Mouse (Mus musculus) liver, embryonic 14.5 days (tissue): Measurements from ENCODE around the gene Tmem170. TPM values are rescaled to one million over a fixed set of nuclear protein-coding genes. Genes with fewer than 3 reads are reported as not detected.

ENCODE experiments used
- ATAC-seq: fragments of 200-750 bp; cut with Nextera tagmentation; 2 replicates; pipeline ENCODE4 v1.8.0; 2017; ENCODE audit warnings: moderate number of reproducible peaks, mild to moderate bottlenecking, moderate library complexity; ENCODE audit not compliant: insufficient read depth
- DNase-seq, 3 experiments: peaks; one replicate each; pipeline ENCODE4 v3.0.0-alpha.2; 2012 to 2013; ENCODE audit warnings: low read depth in 3 of 3, low spot score in 3 of 3
- H3K27ac ChIP-seq: fragments of 300-500 bp; sonication (generic); 2 replicates; pipeline ENCODE4 v1.5.1; 2014; ENCODE audit warnings: moderate library complexity, mild to moderate bottlenecking, control low read depth, inconsistent platforms
- H3K27me3 ChIP-seq: fragments of 300-500 bp; sonication (generic); 2 replicates; pipeline ENCODE4 v1.6.1; 2014; ENCODE audit warnings: mild to moderate bottlenecking, low read length, moderate library complexity; ENCODE audit not compliant: control insufficient read depth, insufficient read depth
- H3K36me3 ChIP-seq: fragments of 300-500 bp; sonication (generic); replicated peaks from 2 replicates; pipeline ENCODE4 v1.6.1; 2014; ENCODE audit warnings: low read depth; ENCODE audit not compliant: control insufficient read depth, insufficient read depth
- H3K4me1 ChIP-seq, 2 experiments: fragments of 200-500 bp in 1 of 2; fragments of 300-500 bp in 1 of 2; sonication (generic) in 1 of 2; replicated peaks; 2 replicates each; pipeline ENCODE4 v1.6.1; 2012 to 2014; ENCODE audit warnings: antibody characterized with exemption in 1 of 2, inconsistent platforms in 1 of 2, low read length in 1 of 2; ENCODE audit not compliant: control insufficient read depth in 2 of 2, insufficient read depth in 2 of 2
- H3K4me2 ChIP-seq: fragments of 300-500 bp; sonication (generic); 2 replicates; pipeline ENCODE4 v1.6.1; 2014; ENCODE audit warnings: low read depth, mild to moderate bottlenecking, control low read depth, moderate library complexity
- H3K4me3 ChIP-seq, 2 experiments: fragments of 200-500 bp in 1 of 2; fragments of 300-500 bp in 1 of 2; sonication (generic) in 1 of 2; 2 replicates each; pipeline ENCODE4 v1.5.1; 2012 to 2014; ENCODE audit warnings: low read depth in 2 of 2, low read length in 2 of 2, mild to moderate bottlenecking in 2 of 2, control low read depth in 1 of 2, inconsistent platforms in 1 of 2, moderate library complexity in 1 of 2; ENCODE audit not compliant: insufficient read depth in 1 of 2
- H3K9ac ChIP-seq: fragments of 300-500 bp; sonication (generic); replicated peaks from 2 replicates; pipeline ENCODE4 v1.6.1; 2014; ENCODE audit warnings: mild to moderate bottlenecking, control low read depth, moderate library complexity
- H3K9me3 ChIP-seq: fragments of 300-500 bp; sonication (generic); 2 replicates; pipeline ENCODE4 v1.6.1; 2016; ENCODE audit warnings: low read length, mixed read lengths; ENCODE audit not compliant: control insufficient read depth
- CTCF ChIP-seq: IDR thresholded peaks from 2 replicates; pipeline ENCODE4 v1.5.1; 2016; ENCODE audit warnings: antibody characterized with exemption, low read depth, control low read depth
- EP300 ChIP-seq: IDR thresholded peaks from 2 replicates; pipeline ENCODE4 v1.6.1; 2016; ENCODE audit warnings: antibody characterized with exemption, low read depth
- WGBS: fragments of 180-500 bp; shearing (Covaris S2); extraction: QIAGEN DNeasy Blood & Tissue Kit; methylation state at CpG from one replicate; pipeline ENCODE4 v1.1.7; 2014; ENCODE audit not compliant: insufficient replicate concordance; 5-methylcytosine and 5-hydroxymethylcytosine counted together
- polyA plus RNA-seq, 2 experiments: library from polyadenylated mRNA; depleted of rRNA in 1 of 2; stranded (reverse) in 1 of 2; unstranded in 1 of 2; fragments of >200 nt; fragmentation: Nextera tagmentation in 1 of 2; extraction: Ambion mirVana in 1 of 2; gene quantifications; 2 replicates each; pipeline versions ENCODE4 v1.2.1 to v1.2.3; 2012 to 2014

The Tmem170 gene
- polyA plus RNA-seq (2012; rRNA removed) (1.9 and 2.3 TPM in 2 replicates), polyA plus RNA-seq (2014; fragmentation: Nextera tagmentation; extraction: Ambion mirVana) (1.8 and 2.1 TPM in 2 replicates)

DNA sequence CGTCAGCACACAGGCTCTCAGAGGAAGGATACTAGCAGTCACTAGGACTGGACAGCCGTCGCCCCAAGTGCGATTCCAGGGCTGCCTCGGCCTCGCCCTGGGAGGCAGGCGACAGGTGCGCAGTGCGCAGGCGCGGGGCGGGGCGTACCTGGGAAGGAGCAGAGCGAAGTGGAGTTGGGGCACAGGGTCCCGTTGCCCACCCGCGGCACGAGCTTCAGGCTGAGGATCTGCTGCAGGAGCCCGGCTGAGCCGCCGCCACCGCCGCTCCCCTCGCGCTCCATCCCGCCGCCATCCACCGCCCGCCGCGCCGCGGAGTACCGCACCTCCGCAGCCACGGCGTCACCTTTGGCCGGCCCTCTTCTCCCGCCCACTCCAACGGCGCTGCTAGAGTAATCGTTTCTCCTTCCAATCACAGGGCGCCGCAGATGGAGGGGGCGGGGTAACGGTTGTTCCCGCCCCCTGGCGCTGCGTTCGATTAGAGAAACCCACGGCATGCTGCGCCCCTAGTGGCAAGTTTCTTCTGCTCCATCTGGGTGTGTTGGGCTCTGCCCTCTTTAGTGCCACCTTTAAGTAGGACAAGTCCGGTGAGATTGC lies at the start of gene Tmem170:
Gene Tmem170 (minus strand): TSS at position 396 of the 594 bp plus-strand sequence.
- peak; percentile 96 to 97 (median 97) for DNase-seq
- Histone ChIP-seq H3K9me3 (no peaks in the 10 kb centered on the region), H3K9ac (peak within 1 kb of the TSS; percentile 86), H3K27me3 (no peaks in the 10 kb centered on the region), H3K36me3 (no peaks in the 10 kb centered on the region), H3K4me2 (peak within 1 kb of the TSS; percentile 99), H3K4me1 (peaks cover 7% of the 10 kb centered on the region in 2 experiments; a peak in 3 of 4 replicates), H3K27ac (peak within 1 kb of the TSS; percentile 54; the same call in 1 of the 2 replicates), H3K4me3 (peak within 1 kb of the TSS; percentile 71 to 72)
- WGBS, result 1% methylated on average over 52 of the region's 53 CpGs
- peak; percentile 99 for ATAC-seq
- TF ChIP-seq CTCF (peak; percentile 98), EP300 (no peak)

DNA sequence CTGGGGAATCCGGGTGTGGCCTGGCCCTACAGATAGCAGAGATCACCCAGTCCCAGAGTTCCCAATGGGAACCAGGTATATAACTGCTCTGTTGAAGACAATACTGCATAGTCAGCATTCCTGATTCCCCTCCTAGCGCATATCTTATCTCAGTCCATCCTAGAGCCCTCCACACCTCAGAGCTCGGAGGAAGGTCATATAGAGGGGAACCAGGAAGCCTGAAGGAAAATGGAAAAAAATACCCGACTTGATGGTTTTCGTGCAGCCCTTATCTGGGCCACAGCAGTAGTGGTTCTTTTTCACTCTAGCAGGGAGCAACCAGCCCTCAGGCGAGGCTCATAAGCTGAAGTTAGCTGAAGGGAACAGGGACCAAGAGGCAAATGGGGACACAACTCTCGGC lies 48.4 kb upstream of the Tmem170 start:
- Histone ChIP-seq H3K4me3 (no peak overlapping the region), H3K4me2 (peak overlapping the region; percentile 11; the same call in 1 of the 2 replicates), H3K27ac (peak overlapping the region; percentile 8), H3K9me3 (no peaks in the 10 kb centered on the region), H3K36me3 (no peaks in the 10 kb centered on the region), H3K4me1 (peaks cover 19 to 27% of the 10 kb centered on the region in 2 experiments), H3K27me3 (no peaks in the 10 kb centered on the region), H3K9ac (no peak overlapping the region)
- 23% methylated on average over 7 of the region's 7 CpGs for WGBS
- peak in 1 of 3 experiments; percentile 14 for DNase-seq
- ATAC-seq, result no peak
- TF ChIP-seq EP300, result no peak
- TF ChIP-seq CTCF, result no peak

DNA sequence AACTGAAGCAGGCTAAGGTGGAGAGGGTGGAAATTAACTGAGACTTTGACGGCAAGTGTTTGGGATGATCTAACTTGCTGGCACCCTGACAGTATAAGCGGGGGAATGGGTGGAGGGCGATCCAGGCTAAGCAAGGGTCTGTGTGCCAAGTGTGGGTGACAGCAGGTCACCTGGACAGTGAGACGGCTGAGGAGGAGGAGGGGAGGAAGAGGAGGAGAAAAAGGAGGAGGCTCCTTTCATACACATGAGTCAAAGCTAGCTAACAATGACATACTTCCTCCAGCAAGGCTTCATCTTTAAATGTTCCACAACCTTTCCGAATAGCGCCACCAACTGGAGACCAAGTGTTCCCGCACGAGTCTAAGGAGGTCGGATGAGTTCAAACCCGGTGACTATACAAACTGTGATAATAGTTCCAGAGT lies 46.8 kb upstream of the Tmem170 start:
- ATAC-seq (peak; percentile 31), DNase-seq (peak in 2 of 3 experiments; percentile 39 to 51)
- H3K9me3 ChIP-seq, result no peaks in the 10 kb centered on the region
- no peaks in the 10 kb centered on the region for H3K36me3 ChIP-seq
- 27% methylated on average over 10 of the region's 10 CpGs for WGBS
- H3K4me1 ChIP-seq, result peaks cover 8 to 14% of the 10 kb centered on the region in 2 experiments
- no peak overlapping the region for H3K4me2 ChIP-seq
- H3K27me3 ChIP-seq, result no peaks in the 10 kb centered on the region
- H3K9ac ChIP-seq, result no peak overlapping the region
- TF ChIP-seq CTCF, result peak; percentile 77
- no peak for TF ChIP-seq EP300
- no peak overlapping the region for H3K27ac ChIP-seq
- H3K4me3 ChIP-seq, result no peak overlapping the region

DNA sequence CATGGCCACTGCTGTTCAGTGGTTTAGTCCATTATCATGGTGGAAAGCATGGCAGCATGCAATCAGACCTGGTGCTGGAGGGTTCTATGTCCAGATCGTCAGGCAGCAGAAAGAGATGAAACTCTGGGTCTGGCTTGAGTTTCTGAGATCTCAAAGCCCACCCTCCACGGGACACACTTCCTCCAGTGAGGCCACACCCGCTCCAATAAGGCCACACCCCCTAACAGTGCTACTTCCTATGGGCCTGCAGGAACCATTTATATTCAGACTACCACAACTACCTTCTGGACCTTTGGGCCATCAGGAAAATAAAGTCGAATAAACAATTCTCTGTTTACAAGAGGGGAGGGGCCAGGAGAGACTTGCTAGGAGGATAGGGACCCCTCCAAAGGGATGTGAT lies 44.4 kb upstream of the Tmem170 start:
- WGBS, result 48% methylated on average over 4 of the region's 4 CpGs
- no peak overlapping the region for H3K9ac ChIP-seq
- no peak overlapping the region for H3K27ac ChIP-seq
- no peak for TF ChIP-seq CTCF
- no peaks in the 10 kb centered on the region for H3K36me3 ChIP-seq
- ATAC-seq (no peak), DNase-seq (no peak)
- H3K4me2 ChIP-seq, result no peak overlapping the region
- no peaks in the 10 kb centered on the region for H3K27me3 ChIP-seq
- H3K4me1 ChIP-seq, result peaks cover 8 to 10% of the 10 kb centered on the region in 2 experiments
- H3K4me3 ChIP-seq, result no peak overlapping the region
- no peaks in the 10 kb centered on the region for H3K9me3 ChIP-seq

- Histone ChIP-seq H3K36me3 (no peaks in the 10 kb centered on the region), H3K9me3 (no peaks in the 10 kb centered on the region), H3K4me1 (peaks cover 1 to 2% of the 10 kb centered on the region in 2 experiments), H3K4me2 (no peak overlapping the region), H3K27me3 (no peaks in the 10 kb centered on the region), H3K27ac (no peak overlapping the region), H3K4me3 (no peak overlapping the region), H3K9ac (no peak overlapping the region)
- WGBS, result 70% methylated on average over 2 of the region's 2 CpGs
- DNase-seq (no peak), ATAC-seq (no peak)
- peak; percentile 90 for TF ChIP-seq CTCF
- TF ChIP-seq EP300, result no peak
These were observed 43.1 kb upstream of the Tmem170 start for GRCm38 (mm10) chr8:111919663-111920062.
